Mouse (Mus musculus) kidney, embryonic 16.5 days (tissue): ENCODE measurements around the gene Lypd3. TPM values are rescaled to one million over a fixed set of nuclear protein-coding genes. Genes with fewer than 3 reads are reported as not detected.
A peak's percentile ranks its signal among the peaks of the same experiment; 100 is the strongest.
"Not testable (repeated sequence)": the region's sequence is repeated elsewhere in the genome, so short reads cannot be mapped to it uniquely, and the experiment has no call there.

ENCODE experiments used
- ATAC-seq: fragments of 200-750 bp; cut with Nextera tagmentation; 2 replicates; pipeline ENCODE4 v1.8.0; 2017; ENCODE audit warnings: moderate TSS enrichment; ENCODE audit not compliant: low FRiP score, low TSS enrichment
- H3K27ac ChIP-seq: fragments of 300-500 bp; sonication (generic); 2 replicates; pipeline ENCODE4 v1.5.1; 2014; ENCODE audit warnings: low read length
- H3K27me3 ChIP-seq: fragments of 300-500 bp; sonication (generic); 2 replicates; pipeline ENCODE4 v1.6.1; 2014; ENCODE audit warnings: low read length, control low read depth, mixed read lengths; ENCODE audit not compliant: insufficient read depth
- H3K36me3 ChIP-seq: fragments of 300-500 bp; sonication (generic); 2 replicates; pipeline ENCODE4 v1.6.1; 2014; ENCODE audit warnings: low read length, control low read depth, mixed read lengths; ENCODE audit not compliant: insufficient read depth
- H3K4me1 ChIP-seq: fragments of 300-500 bp; sonication (generic); 2 replicates; pipeline ENCODE4 v1.6.1; 2014; ENCODE audit warnings: low read length, control low read depth, mixed read lengths; ENCODE audit not compliant: insufficient read depth
- H3K4me2 ChIP-seq: fragments of 300-500 bp; sonication (generic); replicated peaks from 2 replicates; pipeline ENCODE4 v1.6.1; 2014; ENCODE audit warnings: low read depth, low read length
- H3K4me3 ChIP-seq: fragments of 300-500 bp; sonication (generic); 2 replicates; pipeline ENCODE4 v1.5.1; 2014; ENCODE audit warnings: mild to moderate bottlenecking, low read length
- H3K9ac ChIP-seq: fragments of 300-500 bp; sonication (generic); replicated peaks from 2 replicates; pipeline ENCODE4 v1.6.1; 2014; ENCODE audit warnings: low read length
- H3K9me3 ChIP-seq: fragments of 300-500 bp; sonication (generic); 2 replicates; pipeline ENCODE4 v1.6.1; 2016; ENCODE audit warnings: low read length, control low read depth
- WGBS: fragments of 180-500 bp; shearing (Covaris S2); extraction: QIAGEN DNeasy Blood & Tissue Kit; methylation state at CpG from one replicate; pipeline ENCODE4 v1.1.7; 2014; 5-methylcytosine and 5-hydroxymethylcytosine counted together
- polyA plus RNA-seq: library from polyadenylated mRNA; unstranded; fragments of >200 nt; fragmentation: Nextera tagmentation; extraction: Ambion mirVana; gene quantifications from 2 replicates; pipeline ENCODE4 v1.2.1, GENCODE M21; 2015

Gene Lypd3
- polyA plus RNA-seq, 1 experiment from 2014 or later, result 1.0 TPM

- Histone ChIP-seq H3K36me3 (no peaks in the 10 kb centered on the region), H3K4me1 (no peaks in the 10 kb centered on the region), H3K27me3 (peaks cover 4% of the 10 kb centered on the region; the same call in 1 of the 2 replicates), H3K9me3 (no peaks in the 10 kb centered on the region), H3K27ac (no peak overlapping the region), H3K4me3 (no peak overlapping the region), H3K4me2 (no peak overlapping the region), H3K9ac (no peak overlapping the region)
- no peak for ATAC-seq
- WGBS, result 72% methylated on average over 7 of the region's 7 CpGs
Observed at GRCm38 (mm10) chr7:24646486-24646885, 10.1 kb downstream of the Lypd3 start.

DNA sequence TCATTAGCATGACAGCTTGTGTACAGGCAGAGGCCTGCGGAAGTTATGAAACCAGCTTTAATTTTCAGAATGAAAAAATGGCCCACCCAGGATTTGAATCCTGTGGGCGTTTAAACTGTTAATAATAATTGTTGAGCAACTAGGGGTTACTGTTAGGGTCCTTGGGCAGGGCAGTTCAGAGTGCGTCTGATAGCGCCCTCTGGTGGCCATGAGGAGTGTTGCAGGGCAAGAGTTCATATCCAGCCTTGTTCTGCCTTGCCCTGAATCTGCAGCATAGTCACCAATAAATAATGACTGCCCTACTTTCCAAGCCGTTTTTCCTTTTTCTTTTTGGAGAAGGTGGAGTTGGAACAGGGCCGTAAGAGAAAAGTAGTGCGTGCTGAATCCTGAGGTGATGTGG is 17.3 kb downstream of the Lypd3 start:
- H3K9me3 ChIP-seq, result no peaks in the 10 kb centered on the region
- H3K4me2 ChIP-seq, result no peak overlapping the region
- H3K4me3 ChIP-seq, result no peak overlapping the region
- no peak overlapping the region for H3K27ac ChIP-seq
- WGBS, result 29% methylated on average over 7 of the region's 7 CpGs
- ATAC-seq, result no peak
- no peak overlapping the region for H3K9ac ChIP-seq
- H3K27me3 ChIP-seq, result no peaks in the 10 kb centered on the region
- H3K36me3 ChIP-seq, result no peaks in the 10 kb centered on the region
- H3K4me1 ChIP-seq, result no peaks in the 10 kb centered on the region

- WGBS, result 38% methylated on average over 12 of the region's 12 CpGs
- ATAC-seq, result no peak
- Histone ChIP-seq H3K4me2 (no peak overlapping the region), H3K9me3 (no peaks in the 10 kb centered on the region), H3K36me3 (no peaks in the 10 kb centered on the region), H3K27ac (no peak overlapping the region), H3K4me1 (no peaks in the 10 kb centered on the region), H3K4me3 (no peak overlapping the region), H3K27me3 (no peaks in the 10 kb centered on the region), H3K9ac (no peak overlapping the region)
Observed at GRCm38 (mm10) chr7:24659737-24660357, 23.5 kb downstream of the Lypd3 start.

DNA sequence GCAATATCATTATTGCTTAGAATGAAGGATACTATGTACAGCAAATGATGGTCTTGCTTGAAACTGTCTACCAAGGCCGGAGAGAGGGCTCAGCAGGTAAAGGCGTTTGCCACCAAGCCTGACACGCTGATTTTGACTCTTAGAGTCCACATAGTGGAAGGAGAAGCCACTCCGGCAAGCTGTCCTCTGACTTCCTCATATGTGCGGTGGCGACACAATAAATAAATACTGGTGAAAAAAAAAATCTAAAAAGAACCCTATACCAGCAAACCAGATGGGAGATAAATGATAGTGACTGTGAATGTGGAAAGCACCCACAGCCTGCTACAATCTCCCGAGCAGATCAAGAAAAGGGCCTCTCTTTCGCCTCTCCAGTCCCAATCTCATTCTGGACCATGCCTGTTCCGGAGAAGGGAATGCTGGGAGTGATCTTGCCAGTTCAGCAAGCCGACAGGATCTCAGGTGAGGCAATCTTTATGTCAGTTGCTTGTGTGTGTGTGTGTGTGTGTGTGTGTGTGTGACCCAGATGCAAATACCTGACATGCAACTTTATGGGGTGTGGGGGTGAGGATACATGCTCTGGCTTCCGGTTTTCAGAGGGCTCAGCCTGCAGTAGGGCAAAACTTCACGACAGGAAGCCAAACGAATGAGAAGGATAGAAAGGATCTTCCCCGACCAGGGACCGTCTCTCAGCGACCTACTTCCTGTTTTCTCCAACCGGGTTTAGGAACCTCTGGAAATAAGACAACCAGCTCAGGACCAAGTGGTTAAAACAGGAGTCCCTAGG is 25.0 kb downstream of the Lypd3 start:
- ATAC-seq, result no peak
- WGBS, result 64% methylated on average over 17 of the region's 17 CpGs
- Histone ChIP-seq H3K36me3 (no peaks in the 10 kb centered on the region), H3K4me3 (no peak overlapping the region), H3K27me3 (no peaks in the 10 kb centered on the region), H3K9me3 (no peaks in the 10 kb centered on the region), H3K27ac (no peak overlapping the region), H3K4me1 (no peaks in the 10 kb centered on the region), H3K9ac (no peak overlapping the region), H3K4me2 (no peak overlapping the region)

GRCm38 (mm10) chr7:24662575-24662974 is 26.2 kb downstream of the Lypd3 start:
- no peaks in the 10 kb centered on the region for H3K4me1 ChIP-seq
- H3K4me3 ChIP-seq, result no peak overlapping the region
- no peak overlapping the region for H3K27ac ChIP-seq
- ATAC-seq, result peak; percentile 73
- no peak overlapping the region for H3K9ac ChIP-seq
- H3K27me3 ChIP-seq, result no peaks in the 10 kb centered on the region
- WGBS, result 15% methylated on average over 8 of the region's 8 CpGs
- H3K9me3 ChIP-seq, result no peaks in the 10 kb centered on the region
- H3K4me2 ChIP-seq, result no peak overlapping the region
- H3K36me3 ChIP-seq, result no peaks in the 10 kb centered on the region

DNA sequence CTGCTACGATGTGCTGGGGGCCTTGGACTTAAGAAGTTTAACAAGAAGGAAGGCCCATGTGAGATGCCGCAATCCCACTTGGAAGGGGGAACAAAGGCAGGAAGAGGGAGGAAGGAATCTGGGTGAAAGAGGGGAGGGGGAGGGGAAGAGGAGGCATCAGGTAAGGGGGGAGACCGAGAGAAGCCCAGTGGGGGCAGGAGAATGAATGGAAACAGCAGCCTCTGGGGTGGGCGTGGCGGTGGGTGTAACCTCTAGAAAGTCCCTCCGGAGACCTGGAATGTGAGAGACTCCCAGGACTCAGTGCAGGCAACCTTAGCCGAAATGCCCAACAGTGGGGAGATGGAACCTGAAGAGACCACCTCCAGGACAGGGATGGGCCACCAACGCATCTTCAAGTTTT is 28.0 kb downstream of the Lypd3 start:
- Histone ChIP-seq H3K4me1 (no peaks in the 10 kb centered on the region), H3K36me3 (no peaks in the 10 kb centered on the region), H3K9ac (no peak overlapping the region), H3K4me2 (no peak overlapping the region), H3K27me3 (no peaks in the 10 kb centered on the region), H3K27ac (no peak overlapping the region), H3K9me3 (no peaks in the 10 kb centered on the region), H3K4me3 (no peak overlapping the region)
- no peak for ATAC-seq
- 34% methylated on average over 8 of the region's 8 CpGs for WGBS

DNA sequence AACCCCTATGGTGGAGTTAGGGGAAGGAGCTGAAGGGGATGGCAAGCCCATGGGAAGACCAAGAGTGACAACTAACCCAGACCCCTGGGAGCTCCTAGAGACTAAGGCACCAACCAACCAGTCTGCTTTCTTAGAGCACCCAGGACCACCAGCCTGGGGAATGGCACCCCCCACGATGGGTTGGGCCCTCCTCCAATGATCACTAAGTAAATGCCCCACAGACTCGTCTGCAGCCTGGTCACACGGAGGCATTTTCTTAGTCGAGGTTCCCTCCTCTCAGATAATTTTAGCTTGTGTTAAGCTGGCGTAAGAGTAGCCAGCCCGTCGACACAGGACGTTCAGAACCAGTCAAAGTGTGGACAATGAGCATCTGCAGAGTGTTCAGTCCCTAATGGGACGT is 28.6 kb downstream of the Lypd3 start:
- no peak overlapping the region for H3K4me3 ChIP-seq
- H3K4me1 ChIP-seq, result no peaks in the 10 kb centered on the region
- no peak overlapping the region for H3K4me2 ChIP-seq
- no peaks in the 10 kb centered on the region for H3K9me3 ChIP-seq
- H3K9ac ChIP-seq, result no peak overlapping the region
- H3K27ac ChIP-seq, result no peak overlapping the region
- H3K27me3 ChIP-seq, result no peaks in the 10 kb centered on the region
- H3K36me3 ChIP-seq, result no peaks in the 10 kb centered on the region
- 81% methylated on average over 9 of the region's 9 CpGs for WGBS
- no peak for ATAC-seq

DNA sequence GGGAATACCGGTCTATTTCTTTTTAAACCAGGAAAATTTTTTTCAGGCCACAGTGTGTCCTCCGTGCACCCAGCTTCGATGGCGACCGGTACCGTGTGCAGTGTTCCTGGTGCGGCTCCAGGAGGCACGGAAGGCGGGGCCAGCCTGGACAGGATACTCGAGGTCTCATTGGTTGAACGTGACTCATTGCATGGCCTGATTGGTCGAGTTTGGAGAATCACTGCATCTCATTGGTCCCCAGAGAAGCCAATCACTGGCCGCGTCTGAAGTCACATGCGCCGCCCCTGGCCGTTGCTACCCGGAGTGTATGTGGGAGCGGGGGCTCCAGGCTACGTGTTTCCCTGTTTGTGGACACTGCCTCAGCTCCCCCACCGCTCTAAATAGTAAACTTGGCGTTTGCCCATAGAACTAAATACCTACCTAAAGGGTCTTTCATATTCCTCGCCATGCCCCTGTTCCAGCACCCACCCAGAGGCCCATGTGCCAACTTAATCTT is 35.6 kb downstream of the Lypd3 start:
- H3K9me3 ChIP-seq, result no peaks in the 10 kb centered on the region
- no peak overlapping the region for H3K4me2 ChIP-seq
- H3K4me3 ChIP-seq, result no peak overlapping the region
- H3K36me3 ChIP-seq, result no peaks in the 10 kb centered on the region
- H3K9ac ChIP-seq, result no peak overlapping the region
- no peak for ATAC-seq
- H3K27ac ChIP-seq, result no peak overlapping the region
- H3K27me3 ChIP-seq, result no peaks in the 10 kb centered on the region
- 91% methylated on average over 23 of the region's 23 CpGs for WGBS
- no peaks in the 10 kb centered on the region for H3K4me1 ChIP-seq

GRCm38 (mm10) chr7:24676575-24676974 is 40.2 kb downstream of the Lypd3 start, which contains the start of gene Tex101:
TSS of gene Tex101 (minus strand) at chr7:24676675.
- Histone ChIP-seq H3K36me3 (no peaks in the 10 kb centered on the region), H3K9me3 (no peaks in the 10 kb centered on the region; the same call in 1 of the 2 replicates), H3K4me2 (no peak within 1 kb of the TSS), H3K27me3 (no peaks in the 10 kb centered on the region), H3K4me1 (no peaks in the 10 kb centered on the region), H3K27ac (no peak within 1 kb of the TSS), H3K4me3 (no peak within 1 kb of the TSS), H3K9ac (no peak within 1 kb of the TSS)
- WGBS, result 88% methylated on average over 9 of the region's 9 CpGs
- ATAC-seq, result no peak

DNA sequence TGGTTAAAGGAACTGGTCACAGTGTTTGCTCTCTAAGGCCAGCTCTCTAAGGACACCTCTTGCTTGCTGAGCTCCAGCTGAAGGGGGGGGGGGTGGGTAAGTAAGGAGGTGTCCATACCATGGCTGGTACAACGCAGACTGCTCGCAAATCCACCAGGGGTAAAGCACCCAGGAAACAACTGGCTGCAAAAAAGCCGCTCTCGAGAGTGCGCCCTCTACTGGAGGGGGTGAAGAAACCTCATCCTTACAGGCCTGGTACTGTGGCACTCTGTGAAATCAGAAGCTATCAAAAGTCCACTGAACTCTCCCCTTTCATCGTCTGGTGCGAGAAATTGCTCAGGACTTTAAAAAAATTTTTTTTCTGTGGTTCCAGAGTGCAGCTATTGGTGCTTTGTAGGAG is 47.8 kb downstream of the Lypd3 start:
- H3K27ac ChIP-seq, ATAC-seq, H3K36me3 ChIP-seq, H3K4me3 ChIP-seq, H3K9me3 ChIP-seq, H3K27me3 ChIP-seq, H3K4me1 ChIP-seq, H3K9ac ChIP-seq, H3K4me2 ChIP-seq: not testable (repeated sequence)
- 78% methylated on average over 7 of the region's 7 CpGs for WGBS
